Mouse (Mus musculus) kidney, adult 9 months (tissue): ENCODE data around the gene Olfr654.

Experiments
- DNase-seq: peaks from one replicate; pipeline ENCODE4 v3.0.0; 2022

Olfr654 gene

GRCm38 (mm10) chr7:104586725-104587124 is at the start of gene Olfr654:
Olfr654 (plus strand) TSS chr7:104587025.
- no peak for DNase-seq

DNA sequence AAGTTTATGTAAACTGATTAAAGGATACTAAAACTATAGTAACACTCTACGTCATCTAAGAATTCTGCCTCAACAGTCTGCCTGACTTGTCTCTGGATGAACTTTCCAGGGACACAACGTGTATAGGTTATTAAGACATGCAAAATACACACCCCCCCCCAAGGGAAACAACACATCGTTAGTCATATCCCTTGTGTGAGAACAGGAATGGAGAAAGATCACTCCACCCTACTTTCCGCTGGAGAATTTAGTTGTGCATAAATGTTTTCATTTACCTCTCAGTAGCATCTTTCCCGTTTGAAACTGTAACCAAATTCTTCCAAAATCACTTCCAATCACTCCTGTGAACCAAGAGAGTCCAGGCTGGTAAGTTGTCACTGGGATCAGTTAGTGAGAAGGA is 37.0 kb upstream of the Olfr654 start, which contains the start of gene Olfr651:
Olfr651 (plus strand) TSS at position 301 of the 400 bp plus-strand sequence.
- no peak for DNase-seq

GRCm38 (mm10) chr7:104552700-104553099 is 34.1 kb upstream of the Olfr654 start:
- DNase-seq: no peak

DNA sequence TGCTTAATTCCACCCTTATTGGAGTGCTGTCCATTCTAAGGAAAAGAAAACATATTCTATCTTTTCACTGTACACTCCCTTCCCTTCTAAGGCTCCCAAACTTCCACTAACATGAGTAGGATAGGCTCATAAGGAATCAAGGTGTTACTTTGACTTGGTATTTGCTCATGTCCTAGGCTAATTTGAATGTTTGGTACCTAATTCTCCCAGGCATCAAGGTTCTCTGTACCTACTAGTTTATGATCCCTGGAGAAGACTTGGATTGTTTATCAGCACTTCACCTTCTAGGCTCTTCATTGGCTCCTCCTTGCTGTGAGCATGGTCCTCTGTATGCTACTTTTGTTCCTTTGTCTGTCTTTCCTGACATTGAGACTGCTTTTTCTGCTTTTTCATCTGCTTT is 26.2 kb upstream of the Olfr654 start, which contains the start of gene Olfr652:
Olfr652 (plus strand) TSS at position 301 of the 400 bp plus-strand sequence.
- DNase-seq: no peak

DNA sequence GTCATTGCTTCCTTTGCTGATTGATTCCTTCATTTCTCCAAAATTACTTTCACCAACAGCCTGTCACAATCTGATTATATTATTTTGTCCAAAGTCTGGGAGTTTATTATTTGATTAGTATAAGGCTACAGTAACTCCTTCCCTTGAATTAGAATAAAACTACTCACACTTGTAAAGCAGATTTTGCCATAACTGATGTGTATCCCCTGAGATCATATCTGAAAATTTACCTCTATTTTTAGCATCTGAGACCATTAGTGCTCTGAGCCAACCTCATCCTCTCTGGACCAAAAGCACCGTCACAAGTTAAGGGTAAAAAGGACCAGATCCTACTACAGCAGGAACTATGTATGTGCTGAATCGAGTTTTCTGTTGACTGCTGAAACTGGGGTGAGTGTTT is 9.8 kb upstream of the Olfr654 start, which contains the start of gene Olfr653:
Olfr653 (plus strand) TSS at position 301 of the 400 bp plus-strand sequence.
- DNase-seq: no peak

GRCm38 (mm10) chr7:104580846-104581245 is 6.0 kb upstream of the Olfr654 start:
- DNase-seq: no peak

DNA sequence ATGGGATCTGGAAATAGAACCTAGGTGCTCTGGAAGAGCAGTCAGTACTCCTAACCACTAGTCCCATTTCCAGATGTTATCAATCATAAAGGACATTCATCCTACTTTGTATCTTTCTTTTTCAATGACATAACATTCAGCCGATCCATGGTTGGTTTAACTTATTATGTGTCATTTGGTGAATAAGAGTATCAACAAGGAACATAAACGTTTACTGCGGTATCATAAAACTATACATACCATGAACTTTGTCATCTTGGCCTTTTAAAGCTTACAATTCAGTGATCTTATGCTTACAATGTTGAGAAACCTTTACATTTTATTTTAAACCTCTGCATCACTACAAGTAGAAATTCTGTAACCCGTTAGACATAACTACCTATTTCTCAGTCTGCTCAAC is 5.4 kb upstream of the Olfr654 start:
- DNase-seq: no peak

GRCm38 (mm10) chr7:104588274-104588673 is 1.4 kb downstream of the Olfr654 start:
- no peak for DNase-seq

DNA sequence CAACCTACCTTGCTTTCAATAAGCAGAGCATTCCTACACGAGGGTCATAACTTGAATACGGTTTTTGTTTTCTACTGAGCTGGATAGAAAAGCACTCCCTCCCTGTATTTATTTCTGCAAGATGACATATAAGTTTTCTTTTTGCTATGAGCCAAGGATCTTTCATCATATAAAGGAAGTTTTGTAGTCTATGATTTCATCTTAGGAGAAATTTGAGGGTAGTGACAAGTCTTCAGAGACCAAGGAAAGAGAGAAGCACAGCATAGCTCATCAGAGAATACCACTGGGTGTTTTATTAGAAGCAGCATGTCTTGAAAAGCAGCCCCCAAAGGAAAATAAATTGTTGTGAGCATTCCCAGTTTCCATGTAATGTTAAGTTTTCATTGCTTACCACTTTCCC is 14.9 kb downstream of the Olfr654 start, which contains the start of gene Olfr655:
Olfr655 (minus strand) TSS at position 101 of the 400 bp plus-strand sequence.
- DNase-seq: no peak

GRCm38 (mm10) chr7:104603173-104603572 is 16.3 kb downstream of the Olfr654 start:
- peak; percentile 50 for DNase-seq

GRCm38 (mm10) chr7:104604727-104605126 is 17.9 kb downstream of the Olfr654 start:
- DNase-seq: no peak

GRCm38 (mm10) chr7:104613655-104614054 is 26.8 kb downstream of the Olfr654 start, which contains the start of gene Olfr656:
Olfr656 (plus strand) TSS chr7:104613955.
- no peak for DNase-seq

DNA sequence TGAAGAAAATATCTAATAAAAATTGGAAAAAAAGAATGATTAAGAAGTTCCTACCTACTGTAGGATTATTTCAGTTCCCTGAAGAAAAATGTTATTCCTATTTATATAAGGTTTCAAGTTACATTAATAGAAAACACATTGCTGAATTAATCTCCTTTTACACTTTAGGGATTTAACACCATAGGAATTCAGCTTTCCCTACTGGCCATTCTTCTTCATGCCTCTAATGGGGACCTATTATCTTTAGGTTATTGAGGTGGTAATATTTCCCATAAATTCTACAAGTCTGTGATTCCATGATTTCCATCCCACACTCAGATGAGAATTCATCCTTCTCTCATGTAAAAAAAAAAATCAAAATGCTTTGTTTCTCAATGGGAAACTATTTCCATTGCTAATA is 37.7 kb downstream of the Olfr654 start, which contains the start of gene Olfr657:
Olfr657 (plus strand) TSS at position 301 of the 400 bp plus-strand sequence.
- DNase-seq: no peak
